Mouse (Mus musculus) cortical plate, adult 2 months (tissue): ENCODE measurements at regions not wholly inside any gene's neighbourhood (a gene's known extent, or its start where the extent isn't known, plus 50 kb on each side); places are given as distances from the start of the nearest gene placed in this dataset.

ENCODE experiments used
- CTCF ChIP-seq: fragments of 200-500 bp; IDR thresholded peaks from 2 replicates; pipeline ENCODE4 v1.5.1; 2011; ENCODE audit warnings: mild to moderate bottlenecking, control low read depth, low read length; ENCODE audit not compliant: insufficient read depth; ENCODE audit errors: extremely low read depth
- POLR2A ChIP-seq: fragments of 200-500 bp; IDR thresholded peaks from 2 replicates; pipeline ENCODE4 v1.6.1; 2011; ENCODE audit warnings: mild to moderate bottlenecking, low read length, control low read depth; ENCODE audit not compliant: insufficient read depth; ENCODE audit errors: extremely low read depth

- TF ChIP-seq POLR2A (no peak), CTCF (no peak)
Measured at GRCm38 (mm10) chr4:95158632-95159424, 106.8 kb upstream of the Jun start.
